Mouse (Mus musculus) G1E (cell line): ENCODE measurements at regions not wholly inside any gene's neighbourhood (a gene's known extent, or its start where the extent isn't known, plus 50 kb on each side); places are given as distances from the start of the nearest gene placed in this dataset.

Experiments used
- ATAC-seq: 2 replicates; pipeline ENCODE4 v1.8.0; 2016; ENCODE audit warnings: mild to moderate bottlenecking; ENCODE audit not compliant: insufficient number of reproducible peaks, poor library complexity, low FRiP score, severe bottlenecking; ENCODE audit errors: extremely low read depth
- DNase-seq: peaks from one replicate; pipeline ENCODE4 v3.0.0; 2012; ENCODE audit warnings: low spot score
- H3K27me3 ChIP-seq: 2 replicates; pipeline ENCODE4 v1.6.1; 2012; ENCODE audit warnings: mild to moderate bottlenecking, low read length, inconsistent platforms; ENCODE audit not compliant: insufficient read depth
- H3K36me3 ChIP-seq: replicated peaks from 2 replicates; pipeline ENCODE3; 2012; ENCODE audit warnings: mild to moderate bottlenecking, inconsistent platforms
- H3K4me1 ChIP-seq: 2 replicates; pipeline ENCODE4 v1.6.1; 2012; ENCODE audit warnings: low read depth, low read length, inconsistent platforms, mixed read lengths; ENCODE audit not compliant: insufficient read depth
- H3K4me3 ChIP-seq: 2 replicates; pipeline ENCODE4 v1.5.1; 2012; ENCODE audit warnings: low read depth, mild to moderate bottlenecking, inconsistent platforms, low read length, moderate library complexity, mixed read lengths
- H3K9me3 ChIP-seq: replicated peaks from 2 replicates; pipeline ENCODE4 v1.6.1; 2012; ENCODE audit warnings: inconsistent platforms
- CTCF ChIP-seq: IDR thresholded peaks from 2 replicates; pipeline ENCODE4 v1.5.1; 2012; ENCODE audit warnings: low read depth, low read length, inconsistent platforms, mixed read lengths
- GATA1 ChIP-seq: IDR thresholded peaks from 2 replicates; pipeline ENCODE4 v1.6.1; 2012; ENCODE audit warnings: borderline replicate concordance, low read length, inconsistent platforms, mixed read lengths
- GATA2 ChIP-seq: IDR thresholded peaks from 2 replicates; pipeline ENCODE4 v1.6.1; 2012; ENCODE audit warnings: low read depth, low read length, inconsistent platforms, borderline replicate concordance
- POLR2AphosphoS5 ChIP-seq: IDR thresholded peaks from 2 replicates; pipeline ENCODE4 v1.6.1; 2012; ENCODE audit warnings: low read depth, low read length, inconsistent platforms; ENCODE audit not compliant: insufficient replicate concordance
- TAL1 ChIP-seq: conservative IDR thresholded peaks from 2 replicates; pipeline ENCODE4 v1.6.1; 2012; ENCODE audit warnings: low read depth, low read length, inconsistent platforms, mixed read lengths

- TF ChIP-seq TAL1 (no peak), CTCF (no peak), GATA2 (no peak), POLR2AphosphoS5 (no peak), GATA1 (no peak)
- no peak for ATAC-seq
Observed at GRCm38 (mm10) chr13:35229601-35230000, 202.7 kb upstream of the Eci2 start.

GRCm38 (mm10) chr13:35233636-35234035, 206.7 kb upstream of the Eci2 start:
- Histone ChIP-seq H3K9me3 (no peaks in the 10 kb centered on the region), H3K36me3 (no peaks in the 10 kb centered on the region), H3K27me3 (no peaks in the 10 kb centered on the region), H3K4me3 (no peak overlapping the region), H3K4me1 (no peaks in the 10 kb centered on the region)
- ATAC-seq = no peak
- TF ChIP-seq POLR2AphosphoS5 (no peak), CTCF (no peak), GATA2 (no peak), GATA1 (no peak), TAL1 (no peak)
- DNase-seq = no peak

More at GRCm38 (mm10) chr13:35229601-35230000, 202.7 kb upstream of the Eci2 start:
- no peak overlapping the region for H3K4me3 ChIP-seq
- no peaks in the 10 kb centered on the region for H3K4me1 ChIP-seq
- 0 out of 2 replicates have a peak, but pooled peaks cover 2% of the 10 kb centered on the region for H3K27me3 ChIP-seq
- DNase-seq = no peak
- H3K36me3 ChIP-seq = no peaks in the 10 kb centered on the region
- H3K9me3 ChIP-seq = no peaks in the 10 kb centered on the region

DNA sequence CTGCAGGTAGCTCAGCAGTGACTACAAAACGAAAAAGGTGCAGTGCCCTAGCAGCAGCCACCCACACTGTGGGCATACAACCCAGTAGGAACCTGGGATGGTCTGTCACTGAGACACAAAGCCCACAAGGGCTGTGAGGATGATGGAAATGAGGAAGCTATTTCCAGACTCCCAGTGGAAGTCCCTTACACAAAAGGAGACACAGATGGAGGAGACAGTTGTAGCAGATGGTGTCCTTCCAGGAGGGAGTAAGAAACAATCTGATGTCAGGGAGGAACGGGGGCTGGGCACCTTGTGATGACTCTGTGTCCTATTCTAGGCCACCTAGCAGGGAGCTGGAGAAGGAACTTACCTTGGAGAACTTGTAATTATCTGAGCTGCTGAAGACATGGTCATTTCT, 214.5 kb upstream of the Eci2 start:
- DNase-seq = no peak
- no peaks in the 10 kb centered on the region for H3K9me3 ChIP-seq
- TF ChIP-seq TAL1 (no peak), POLR2AphosphoS5 (no peak), GATA1 (no peak), CTCF (no peak), GATA2 (no peak)
- no peak overlapping the region for H3K4me3 ChIP-seq
- H3K4me1 ChIP-seq = no peaks in the 10 kb centered on the region
- ATAC-seq = no peak
- no peaks in the 10 kb centered on the region for H3K36me3 ChIP-seq
- H3K27me3 ChIP-seq = 0 out of 2 replicates have a peak, but pooled peaks cover 5% of the 10 kb centered on the region

DNA sequence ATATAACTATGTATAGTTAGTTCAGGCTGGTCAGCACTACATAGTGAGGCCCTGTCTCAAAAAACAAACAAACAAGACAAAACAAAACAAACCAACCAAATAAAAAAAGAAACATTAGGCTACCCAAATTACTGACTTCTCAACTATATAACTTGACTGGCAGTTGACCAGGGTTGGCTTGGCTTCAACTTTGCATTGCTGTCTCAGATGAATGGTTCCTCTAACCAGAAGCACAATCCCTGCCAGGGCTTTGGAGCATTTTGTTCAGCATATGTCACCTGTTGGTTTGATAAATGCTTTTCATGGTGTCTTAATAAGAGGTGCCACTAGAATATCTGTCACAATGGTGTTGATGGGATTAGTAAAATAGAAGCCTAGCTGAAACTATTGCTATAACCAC, 217.1 kb upstream of the Eci2 start:
- no peak for DNase-seq
- Histone ChIP-seq H3K27me3 (0 out of 2 replicates have a peak, but pooled peaks cover 5% of the 10 kb centered on the region), H3K36me3 (no peaks in the 10 kb centered on the region), H3K4me1 (no peaks in the 10 kb centered on the region), H3K4me3 (no peak overlapping the region), H3K9me3 (no peaks in the 10 kb centered on the region)
- TF ChIP-seq CTCF = no peak
- TF ChIP-seq POLR2AphosphoS5 = no peak
- no peak for TF ChIP-seq GATA1
- TF ChIP-seq TAL1 = no peak
- TF ChIP-seq GATA2 = no peak
- ATAC-seq = no peak

DNA sequence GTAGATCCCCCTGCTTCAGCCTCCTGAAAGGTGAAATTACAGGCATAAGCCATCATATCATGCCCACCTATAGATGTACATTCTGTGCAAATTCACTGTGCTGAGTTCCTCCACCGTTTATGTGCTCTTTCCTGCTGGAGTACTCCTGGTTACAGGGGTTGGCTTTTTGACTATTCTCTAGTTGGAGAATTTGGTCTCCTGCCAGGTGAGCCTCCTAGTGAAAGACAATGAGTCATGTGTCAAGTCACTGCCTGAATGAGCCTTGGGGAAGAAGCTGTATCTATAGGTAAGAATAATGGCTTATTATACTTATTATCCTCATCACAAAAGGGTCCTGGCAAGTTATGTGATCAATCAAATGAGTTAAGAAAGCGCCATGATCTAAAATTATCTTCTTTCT, 230.5 kb upstream of the Eci2 start:
- H3K36me3 ChIP-seq = no peaks in the 10 kb centered on the region
- no peaks in the 10 kb centered on the region for H3K9me3 ChIP-seq
- H3K4me1 ChIP-seq = no peaks in the 10 kb centered on the region
- ATAC-seq (no peak), DNase-seq (no peak)
- TF ChIP-seq GATA1 = no peak
- no peak for TF ChIP-seq POLR2AphosphoS5
- no peak for TF ChIP-seq TAL1
- H3K27me3 ChIP-seq = no peaks in the 10 kb centered on the region
- no peak overlapping the region for H3K4me3 ChIP-seq

- Histone ChIP-seq H3K27me3 (no peaks in the 10 kb centered on the region), H3K9me3 (no peaks in the 10 kb centered on the region), H3K36me3 (no peaks in the 10 kb centered on the region), H3K4me1 (no peaks in the 10 kb centered on the region), H3K4me3 (no peak overlapping the region)
- ATAC-seq (no peak), DNase-seq (no peak)
- TF ChIP-seq CTCF (no peak), POLR2AphosphoS5 (no peak), GATA1 (no peak), GATA2 (no peak)
Observed at GRCm38 (mm10) chr13:35258720-35259119, 231.8 kb upstream of the Eci2 start.

GRCm38 (mm10) chr13:35283959-35284358, 257.1 kb upstream of the Eci2 start:
- Histone ChIP-seq H3K9me3 (no peaks in the 10 kb centered on the region), H3K4me1 (no peaks in the 10 kb centered on the region), H3K4me3 (no peak overlapping the region), H3K36me3 (no peaks in the 10 kb centered on the region), H3K27me3 (no peaks in the 10 kb centered on the region)
- no peak for ATAC-seq
- no peak for DNase-seq
- TF ChIP-seq POLR2AphosphoS5 = no peak
- TF ChIP-seq TAL1 = no peak
- no peak for TF ChIP-seq CTCF
- TF ChIP-seq GATA2 = no peak
- no peak for TF ChIP-seq GATA1
